Mouse (Mus musculus) G1E (cell line): ENCODE data around the gene Ramp1.

Experiments
- CTCF ChIP-seq: IDR thresholded peaks from 2 replicates; pipeline ENCODE4 v1.5.1; 2012; ENCODE audit warnings: low read depth, low read length, inconsistent platforms, mixed read lengths
- GATA1 ChIP-seq: IDR thresholded peaks from 2 replicates; pipeline ENCODE4 v1.6.1; 2012; ENCODE audit warnings: borderline replicate concordance, low read length, inconsistent platforms, mixed read lengths
- GATA2 ChIP-seq: IDR thresholded peaks from 2 replicates; pipeline ENCODE4 v1.6.1; 2012; ENCODE audit warnings: low read depth, low read length, inconsistent platforms, borderline replicate concordance
- POLR2AphosphoS5 ChIP-seq: IDR thresholded peaks from 2 replicates; pipeline ENCODE4 v1.6.1; 2012; ENCODE audit warnings: low read depth, low read length, inconsistent platforms; ENCODE audit not compliant: insufficient replicate concordance
- TAL1 ChIP-seq: conservative IDR thresholded peaks from 2 replicates; pipeline ENCODE4 v1.6.1; 2012; ENCODE audit warnings: low read depth, low read length, inconsistent platforms, mixed read lengths

DNA sequence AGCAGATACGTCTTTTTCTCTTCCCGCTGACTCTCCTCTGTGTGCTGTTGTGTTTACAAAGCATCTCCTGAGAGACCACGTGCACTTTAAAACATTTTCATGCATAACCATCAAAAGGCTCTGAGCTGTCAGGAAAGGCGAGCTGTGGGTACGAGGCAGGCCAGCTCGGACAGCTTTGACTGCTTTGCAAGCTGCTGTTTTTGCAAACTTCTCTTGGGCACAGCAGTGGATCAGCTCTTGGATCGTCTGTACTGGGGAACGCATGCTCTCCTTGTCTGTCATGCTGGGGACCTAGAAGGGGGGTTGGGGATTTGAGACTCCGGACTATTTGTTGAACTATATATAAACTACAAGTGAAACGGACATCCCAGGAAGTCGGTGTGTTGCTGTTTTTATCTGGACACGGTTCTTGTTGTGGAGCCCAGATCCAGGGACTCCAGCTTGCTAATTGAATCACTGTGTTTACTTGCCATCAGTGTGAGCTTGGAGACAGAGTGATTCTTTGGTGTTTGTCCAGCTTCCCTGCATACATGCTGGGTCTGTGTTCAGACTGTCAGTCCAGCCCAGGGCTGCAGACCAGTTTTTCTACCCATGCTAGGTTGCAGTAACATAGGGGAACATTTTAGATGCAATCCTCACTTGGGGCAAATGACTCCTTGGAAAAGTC lies 2.3 kb downstream of the Ramp1 start:
- TF ChIP-seq GATA2 = no peak
- TF ChIP-seq CTCF = no peak
- TF ChIP-seq TAL1 = no peak
- TF ChIP-seq GATA1 = no peak
- no peak for TF ChIP-seq POLR2AphosphoS5
